Mouse (Mus musculus): ENCODE data around the gene Zfp36l2.

The Zfp36l2 gene

GRCm38 (mm10) chr17:84175196-84175595 is 12.6 kb downstream of the Zfp36l2 start:
- DNase-seq = peak; percentile 0

- no peak for DNase-seq
Measured at GRCm38 (mm10) chr17:84167377-84167776, 20.4 kb downstream of the Zfp36l2 start.

GRCm38 (mm10) chr17:84166135-84166860 is 21.4 kb downstream of the Zfp36l2 start:
- DNase-seq = no peak

GRCm38 (mm10) chr17:84165735-84166134 is 22.0 kb downstream of the Zfp36l2 start:
- DNase-seq = no peak

GRCm38 (mm10) chr17:84164146-84164545 is 23.6 kb downstream of the Zfp36l2 start:
- DNase-seq = no peak

- no peak for DNase-seq
Measured at GRCm38 (mm10) chr17:84163066-84163785, 24.5 kb downstream of the Zfp36l2 start.

GRCm38 (mm10) chr17:84162211-84162760 is 25.5 kb downstream of the Zfp36l2 start:
- no peak for DNase-seq

- peak; percentile 33 for DNase-seq
Measured at GRCm38 (mm10) chr17:84161231-84161854, 26.4 kb downstream of the Zfp36l2 start.

- no peak for DNase-seq
Measured at GRCm38 (mm10) chr17:84158891-84159290, 28.9 kb downstream of the Zfp36l2 start.

- no peak for DNase-seq
Measured at GRCm38 (mm10) chr17:84158461-84158795, 29.3 kb downstream of the Zfp36l2 start.

GRCm38 (mm10) chr17:84157743-84158460 is 29.8 kb downstream of the Zfp36l2 start:
- DNase-seq = no peak

- DNase-seq = no peak
Measured at GRCm38 (mm10) chr17:84156748-84157742, 30.7 kb downstream of the Zfp36l2 start.

GRCm38 (mm10) chr17:84156227-84156573 is 31.5 kb downstream of the Zfp36l2 start:
- DNase-seq = no peak

GRCm38 (mm10) chr17:84155516-84156226 is 32.1 kb downstream of the Zfp36l2 start:
- no peak for DNase-seq

- DNase-seq = no peak
Measured at GRCm38 (mm10) chr17:84155029-84155338, 32.8 kb downstream of the Zfp36l2 start.

GRCm38 (mm10) chr17:84154302-84155028 is 33.3 kb downstream of the Zfp36l2 start:
- DNase-seq = no peak

GRCm38 (mm10) chr17:84152976-84153786 is 34.6 kb downstream of the Zfp36l2 start:
- DNase-seq = no peak

- DNase-seq = no peak
Measured at GRCm38 (mm10) chr17:84152206-84152975, 35.4 kb downstream of the Zfp36l2 start.

GRCm38 (mm10) chr17:84151306-84151705 is 36.4 kb downstream of the Zfp36l2 start:
- DNase-seq = no peak

Measured in right cerebral cortex, postnatal 4 days (tissue).